Mouse (Mus musculus) bone marrow macrophage, adult 2 months (primary cell): ENCODE measurements at regions not wholly inside any gene's neighbourhood (a gene's known extent, or its start where the extent isn't known, plus 50 kb on each side); places are given as distances from the start of the nearest gene placed in this dataset.

Source experiments
- H3K27ac ChIP-seq: 2 replicates; pipeline ENCODE4 v1.5.1; 2012; ENCODE audit warnings: low read depth, low read length; ENCODE audit not compliant: insufficient read depth
- H3K4me1 ChIP-seq: 2 replicates; pipeline ENCODE4 v1.6.1; 2012; ENCODE audit warnings: low read length; ENCODE audit not compliant: control insufficient read depth, insufficient read depth
- H3K4me3 ChIP-seq: 2 replicates; pipeline ENCODE4 v1.5.1; 2012; ENCODE audit warnings: mild to moderate bottlenecking, low read length, moderate library complexity; ENCODE audit not compliant: insufficient read depth
- CTCF ChIP-seq: IDR thresholded peaks from 2 replicates; pipeline ENCODE4 v1.5.1; 2012; ENCODE audit warnings: low read depth, mild to moderate bottlenecking, low read length, moderate library complexity
- POLR2A ChIP-seq: IDR thresholded peaks from 2 replicates; pipeline ENCODE4 v1.6.1; 2012; ENCODE audit warnings: mild to moderate bottlenecking, low read depth, low read length, borderline replicate concordance

DNA sequence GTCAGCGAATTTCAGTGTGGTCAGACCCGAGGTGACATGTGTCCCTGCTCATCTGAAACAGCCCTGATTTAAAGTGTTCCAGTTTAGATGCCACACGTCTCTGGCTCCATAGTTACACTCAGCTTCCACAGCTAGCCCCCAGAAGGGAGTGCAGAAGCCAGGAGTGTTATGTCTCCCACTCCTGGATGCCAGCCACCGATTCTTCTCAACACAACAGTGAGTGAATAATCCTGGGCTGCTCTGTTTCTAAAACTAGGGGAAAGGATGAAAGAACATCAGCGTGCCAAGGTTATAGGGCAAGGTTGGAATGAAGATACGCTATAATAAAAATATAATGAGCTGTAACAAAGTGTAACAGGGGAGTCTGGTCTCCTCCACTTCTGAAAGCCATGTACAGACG, 51.5 kb upstream of the Stmnd1 start:
- H3K4me1 ChIP-seq, result peaks cover 2% of the 10 kb centered on the region; the same call in 1 of the 2 replicates
- no peak overlapping the region for H3K27ac ChIP-seq
- H3K4me3 ChIP-seq, result no peak overlapping the region
- TF ChIP-seq CTCF, result no peak
- no peak for TF ChIP-seq POLR2A

DNA sequence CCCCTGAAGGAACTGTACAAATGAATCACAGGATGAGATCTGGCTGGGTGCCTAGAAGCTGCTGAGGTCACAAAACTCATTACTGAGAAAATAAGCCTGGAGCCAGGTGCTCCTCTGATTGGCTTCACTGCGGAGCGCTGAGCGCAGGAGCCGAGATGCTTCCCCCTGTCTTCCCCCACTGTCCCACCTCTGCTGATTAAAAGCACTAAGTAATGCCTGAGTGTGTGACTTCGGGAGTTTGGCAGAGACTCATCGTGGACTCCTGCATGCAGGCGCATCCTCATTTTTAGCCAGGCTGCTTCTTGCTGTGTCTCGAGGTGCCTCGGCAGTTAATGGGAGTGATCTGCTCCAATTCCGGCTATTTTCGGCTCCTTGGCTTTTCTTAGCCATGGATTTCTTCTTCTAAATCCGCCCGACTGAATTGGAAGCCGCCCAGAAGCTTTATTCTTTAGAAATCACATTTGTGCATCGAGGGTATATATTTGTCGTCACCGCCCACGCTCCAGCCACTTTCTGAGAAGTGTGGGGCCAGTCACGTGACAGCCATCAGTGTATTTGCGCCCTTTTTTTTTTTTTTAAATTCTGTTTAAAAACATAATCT, 55.3 kb upstream of the Stmnd1 start:
- TF ChIP-seq POLR2A (no peak), CTCF (no peak)
- no peak overlapping the region for H3K4me3 ChIP-seq
- no peaks in the 10 kb centered on the region; the same call in 1 of the 2 replicates for H3K4me1 ChIP-seq
- H3K27ac ChIP-seq, result no peak overlapping the region

DNA sequence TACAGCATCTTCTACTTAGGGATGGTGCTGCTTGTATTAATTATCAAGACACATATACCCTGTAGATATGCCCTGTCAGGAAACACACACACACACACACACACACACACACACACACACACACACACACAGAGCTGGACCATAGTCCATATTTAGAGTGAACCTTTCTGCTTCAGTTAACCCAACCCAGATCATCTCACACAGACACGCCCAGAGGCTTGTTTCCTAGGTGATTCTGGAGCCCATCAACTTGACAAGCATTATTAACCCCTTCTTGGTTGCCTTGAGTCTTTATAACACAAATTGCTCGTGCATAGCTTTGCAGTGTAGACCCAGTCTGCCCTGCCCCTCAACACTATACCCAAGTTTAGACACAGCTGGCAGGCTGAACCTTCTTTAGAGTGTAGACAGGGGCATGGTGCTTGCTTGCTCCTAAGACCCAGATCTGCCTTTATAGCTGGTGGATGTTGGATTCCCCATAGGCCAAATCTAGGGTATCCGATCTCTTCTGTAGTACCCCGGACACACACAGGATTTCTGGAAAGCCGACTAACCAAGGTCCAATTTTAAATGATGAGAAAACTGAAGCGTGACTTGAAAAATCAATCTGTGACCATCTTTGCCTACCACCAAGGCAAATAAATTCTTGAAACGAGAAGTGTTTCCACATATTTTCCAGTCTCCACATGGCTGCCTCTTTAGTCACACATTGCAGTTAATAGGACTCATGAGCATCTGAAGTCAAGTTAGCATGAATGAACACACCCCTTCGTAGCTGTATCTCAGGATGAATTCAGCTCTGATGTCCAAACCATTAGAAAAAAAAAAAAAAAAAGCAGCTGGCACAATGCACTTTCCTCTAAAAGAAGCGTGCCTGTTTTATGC, 56.3 kb upstream of the Stmnd1 start:
- Histone ChIP-seq H3K4me3 (no peak overlapping the region), H3K27ac (no peak overlapping the region), H3K4me1 (no peaks in the 10 kb centered on the region; the same call in 1 of the 2 replicates)
- TF ChIP-seq CTCF (no peak), POLR2A (no peak)

DNA sequence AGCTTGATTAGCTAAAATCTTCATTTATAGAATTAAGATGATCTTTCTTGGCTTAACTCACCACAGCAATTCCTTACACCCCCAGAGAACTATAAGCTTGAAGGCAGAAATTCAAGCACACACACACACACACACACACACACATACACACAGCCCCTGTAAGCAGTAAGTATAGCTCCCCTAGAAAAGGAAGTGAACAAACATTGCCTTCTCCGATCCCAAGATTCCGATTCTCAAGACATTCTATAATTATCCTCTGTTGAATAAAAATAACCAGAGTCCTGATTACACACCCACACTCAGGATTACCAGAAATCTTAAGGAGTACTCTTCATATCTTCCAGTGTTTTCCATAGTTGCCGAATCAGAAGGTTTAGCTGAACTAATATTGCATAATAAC, 70.0 kb upstream of the Stmnd1 start:
- no peak overlapping the region for H3K4me3 ChIP-seq
- TF ChIP-seq CTCF, result no peak
- TF ChIP-seq POLR2A, result no peak
- H3K27ac ChIP-seq, result no peak overlapping the region
- H3K4me1 ChIP-seq, result 0 out of 2 replicates have a peak, but pooled peaks cover 2% of the 10 kb centered on the region

DNA sequence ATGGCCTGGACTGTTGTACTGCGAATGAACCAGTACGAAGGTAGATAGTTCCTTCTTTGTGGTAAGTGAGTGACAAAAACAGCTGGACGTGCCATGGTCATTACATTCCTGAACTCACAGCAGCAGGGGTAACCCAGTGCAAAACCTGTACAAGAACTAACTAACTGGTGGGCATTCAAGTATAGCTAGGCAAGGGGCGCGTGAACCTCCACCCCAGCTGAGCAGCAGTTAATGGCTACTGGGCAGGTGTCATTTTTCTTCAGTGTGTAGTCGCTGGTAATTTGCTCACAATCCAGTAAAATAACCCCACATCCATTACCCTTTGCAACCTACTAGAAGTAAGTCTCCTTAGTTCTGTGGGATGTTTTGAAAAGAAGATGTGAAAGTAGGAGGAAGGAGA, 70.9 kb upstream of the Stmnd1 start:
- Histone ChIP-seq H3K27ac (no peak overlapping the region), H3K4me1 (0 out of 2 replicates have a peak, but pooled peaks cover 2% of the 10 kb centered on the region), H3K4me3 (no peak overlapping the region)
- TF ChIP-seq CTCF (no peak), POLR2A (no peak)

DNA sequence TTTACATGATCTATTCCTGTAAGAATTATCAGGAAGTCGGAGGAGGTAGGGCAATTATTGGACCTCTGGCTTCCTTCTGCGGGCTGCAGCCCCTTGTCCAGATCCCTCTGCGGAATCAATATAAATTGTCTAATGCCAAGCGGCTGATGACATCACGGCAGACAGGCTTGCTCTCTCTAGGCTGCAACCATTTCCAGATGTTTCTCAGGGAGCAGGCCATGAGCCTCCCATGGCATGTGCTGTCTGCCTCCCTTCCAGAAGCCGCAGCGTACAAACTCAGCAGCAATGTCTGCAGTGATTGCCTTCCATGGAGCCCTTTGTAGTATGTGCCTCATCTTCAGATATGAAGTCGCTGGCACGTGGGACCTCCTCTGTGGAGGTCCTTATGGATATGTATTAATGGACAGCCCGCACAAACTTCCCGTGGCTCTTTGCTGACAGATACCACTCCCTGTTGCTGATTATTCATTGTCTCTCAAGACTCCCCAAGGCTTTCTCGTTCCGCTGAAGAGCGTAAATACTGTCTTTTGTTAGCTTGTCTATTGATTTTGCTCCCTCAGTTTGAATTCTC, 72.4 kb upstream of the Stmnd1 start:
- no peak for TF ChIP-seq POLR2A
- TF ChIP-seq CTCF, result no peak
- H3K4me1 ChIP-seq, result 0 out of 2 replicates have a peak, but pooled peaks cover 2% of the 10 kb centered on the region
- no peak overlapping the region for H3K4me3 ChIP-seq
- H3K27ac ChIP-seq, result no peak overlapping the region

DNA sequence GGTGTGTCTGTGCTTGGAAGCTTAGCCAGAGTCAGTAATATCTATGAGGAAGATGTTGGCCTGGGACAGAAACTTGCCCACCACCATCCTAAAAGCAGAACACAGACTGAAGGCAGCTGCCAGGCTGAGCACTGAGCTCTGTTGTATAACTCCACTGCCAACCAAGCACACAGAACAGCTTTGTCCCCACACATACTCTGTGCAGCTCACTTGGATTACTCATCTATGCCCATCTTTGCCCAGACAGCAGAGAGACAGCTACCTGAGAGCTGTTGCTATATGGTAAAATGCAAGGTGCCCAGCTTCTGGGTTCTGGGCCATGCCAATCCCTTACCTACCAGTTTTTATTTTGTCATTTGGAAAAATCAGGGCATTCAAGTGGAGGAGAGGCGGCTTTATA, 80.4 kb upstream of the Stmnd1 start:
- no peak for TF ChIP-seq POLR2A
- Histone ChIP-seq H3K27ac (no peak overlapping the region), H3K4me3 (no peak overlapping the region), H3K4me1 (no peaks in the 10 kb centered on the region)

DNA sequence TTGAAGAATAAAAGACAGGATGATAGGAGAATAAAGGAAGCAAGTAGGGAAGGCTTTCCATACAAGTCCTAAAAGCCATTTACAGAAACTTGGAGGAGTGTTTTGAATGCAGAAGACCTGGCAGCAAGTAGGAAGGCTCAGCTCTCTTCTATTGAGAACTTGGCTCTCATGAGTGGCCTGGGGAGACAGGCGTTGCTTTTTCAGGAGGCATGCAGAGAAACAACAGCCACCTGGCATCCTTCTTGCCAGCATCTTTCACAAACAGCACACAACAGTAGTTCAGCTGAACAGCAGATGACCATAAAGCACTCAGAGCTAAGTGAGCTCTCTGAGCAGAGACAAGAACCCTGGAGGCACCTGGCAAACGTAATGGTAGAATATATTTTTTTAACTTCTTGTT, 83.8 kb upstream of the Stmnd1 start:
- Histone ChIP-seq H3K4me1 (no peaks in the 10 kb centered on the region), H3K4me3 (no peak overlapping the region), H3K27ac (no peak overlapping the region)
- no peak for TF ChIP-seq POLR2A
- no peak for TF ChIP-seq CTCF

DNA sequence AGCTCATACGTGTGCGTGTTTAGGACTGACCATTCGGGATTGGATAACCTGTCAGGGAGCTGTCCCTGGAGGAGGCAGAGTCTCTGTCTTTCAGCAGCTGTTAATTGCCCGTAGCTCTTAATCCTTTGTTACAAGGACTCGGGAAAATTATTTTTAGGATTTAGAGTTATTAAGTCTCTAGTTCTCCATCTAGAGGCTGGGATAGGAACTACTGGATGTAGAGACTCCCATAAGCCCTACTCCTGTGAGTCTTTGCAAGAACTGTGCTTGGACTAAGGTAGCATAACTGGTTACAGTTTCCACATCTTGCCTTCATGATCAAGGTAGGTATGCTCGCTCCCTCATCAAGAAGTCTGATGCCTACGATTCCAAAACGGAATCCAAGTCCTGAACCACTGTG, 90.7 kb upstream of the Stmnd1 start:
- H3K4me1 ChIP-seq, result peaks cover 31% of the 10 kb centered on the region
- no peak overlapping the region for H3K4me3 ChIP-seq
- H3K27ac ChIP-seq, result no peak overlapping the region
- TF ChIP-seq CTCF (0 out of 2 replicates have a peak, but pooled peaks have one; percentile 15), POLR2A (no peak)
